Mouse (Mus musculus) heart, postnatal 25 days (tissue): ENCODE results near the gene Arpp21. TPM values are rescaled to one million over a fixed set of nuclear protein-coding genes. Genes with fewer than 3 reads are reported as not detected.
"Not testable (repeated sequence)": the region's sequence is repeated elsewhere in the genome, so short reads cannot be mapped to it uniquely, and the experiment has no call there.

Experiments
- DNase-seq: peaks from one replicate; pipeline ENCODE4 v3.0.0; 2022; ENCODE audit warnings: low spot score
- intact Hi-C: fragments of 180-260 bp; cut with DNase I; formaldehyde crosslinking; loops from one replicate; pipeline ENCODE4 v1.15.1; 2025
- microRNA-seq: library from miRNA; unstranded; fragments of <30 nt; microRNA quantifications from one replicate; pipeline ENCODE4 v1.2.0, GENCODE M21; 2022
- total RNA-seq, 2 experiments: library from RNA; stranded (reverse); gene quantifications; 2 replicates each; pipeline ENCODE4 v1.2.3; 2021

Arpp21 gene
- total RNA-seq, 2 experiments from 2014 or later, result 1.6 to 2.1 TPM

- DNase-seq, result no peak
- intact Hi-C loops, result no loop called here
Measured at GRCm38 (mm10) chr9:112047903-112048467, 187.8 kb downstream of the Arpp21 start.

GRCm38 (mm10) chr9:112040566-112040965 is 195.2 kb downstream of the Arpp21 start:
- no peak for DNase-seq
- intact Hi-C loops, result no loop called here

GRCm38 (mm10) chr9:112037732-112038131 is 198.0 kb downstream of the Arpp21 start:
- DNase-seq, result no peak
- intact Hi-C loops, result no loop called here

- DNase-seq, intact Hi-C loops: not testable (repeated sequence)
Measured at GRCm38 (mm10) chr9:112033840-112034239, 201.9 kb downstream of the Arpp21 start.

GRCm38 (mm10) chr9:112032169-112032568 is 203.6 kb downstream of the Arpp21 start:
- intact Hi-C loops, result no loop called here
- DNase-seq, result no peak

- no peak for DNase-seq
- intact Hi-C loops, result no loop called here
Measured at GRCm38 (mm10) chr9:112023562-112024015, 212.1 kb downstream of the Arpp21 start.

GRCm38 (mm10) chr9:112023111-112023510 is 212.6 kb downstream of the Arpp21 start:
- no peak for DNase-seq
- intact Hi-C loops, result no loop called here

Small RNAs within 50 kb of the gene (microRNA-seq; reads per million reads assigned to microRNA genes)
- gene Mir128-2, result 21.7 reads per million, percentile 37 among the genes with 10 or more reads in this experiment
